Mouse (Mus musculus): ENCODE data around the gene Zfp865. TPM values are rescaled to one million over a fixed set of nuclear protein-coding genes. Genes with fewer than 3 reads are reported as not detected.
A peak's percentile ranks its signal among the peaks of the same experiment; 100 is the strongest.

Gene Zfp865
- total and polyA plus RNA-seq, 3 experiments: 19.9 to 121 (median 50.6) TPM

DNA sequence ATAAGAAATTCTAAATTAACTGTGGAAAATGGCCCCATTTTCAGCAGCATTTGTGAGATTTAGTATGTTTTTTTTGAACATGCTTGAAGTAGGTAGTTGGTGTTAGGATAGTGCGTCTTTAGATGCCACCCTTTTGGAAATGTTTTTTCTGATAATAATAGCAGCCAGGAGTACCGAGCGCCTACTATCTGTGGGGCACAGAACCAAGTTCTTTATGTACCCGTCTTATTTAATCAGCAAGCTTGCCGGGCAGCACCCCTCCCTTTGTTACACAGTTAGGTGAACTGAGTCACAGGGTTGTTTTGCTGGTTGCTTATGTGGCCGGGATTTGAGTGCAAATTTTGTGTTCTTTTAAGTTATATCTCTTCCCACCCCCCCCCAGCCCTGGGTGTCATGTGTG, 61.1 kb downstream of the Zfp865 start:
- Histone ChIP-seq H3K9me3 (replicated peaks) (no peaks in the 10 kb centered on the region), H3K36me3 (replicated peaks) (peaks cover 71% of the 10 kb centered on the region), H3K27me3 (ENCODE audit: insufficient read depth, low read length) (no peaks in the 10 kb centered on the region), H3K4me3 (ENCODE audit: low read depth, low read length) (peak overlapping the region; percentile 98), H3K4me1 (ENCODE audit: insufficient read depth, low read depth, low read length) (peaks cover 69% of the 10 kb centered on the region)
- DNase-seq (ENCODE audit: low spot score): no peak
- TF ChIP-seq TAL1 (conservative IDR thresholded peaks at IDR 0.05; ENCODE audit: low read depth, low read length): no peak
- TF ChIP-seq GATA2 (IDR thresholded peaks at IDR 0.05; ENCODE audit: borderline replicate concordance, low read depth, low read length): no peak
- no peak for TF ChIP-seq POLR2AphosphoS5 (IDR thresholded peaks at IDR 0.05; ENCODE audit: insufficient replicate concordance, low read depth, low read length)
- TF ChIP-seq CTCF (IDR thresholded peaks at IDR 0.05; ENCODE audit: low read depth, low read length): no peak
- no peak for TF ChIP-seq GATA1 (IDR thresholded peaks at IDR 0.05; ENCODE audit: borderline replicate concordance, low read length)
- ATAC-seq (ENCODE audit: extremely low read depth, insufficient number of reproducible peaks, low FRiP score, poor library complexity, severe bottlenecking): no peak

DNA sequence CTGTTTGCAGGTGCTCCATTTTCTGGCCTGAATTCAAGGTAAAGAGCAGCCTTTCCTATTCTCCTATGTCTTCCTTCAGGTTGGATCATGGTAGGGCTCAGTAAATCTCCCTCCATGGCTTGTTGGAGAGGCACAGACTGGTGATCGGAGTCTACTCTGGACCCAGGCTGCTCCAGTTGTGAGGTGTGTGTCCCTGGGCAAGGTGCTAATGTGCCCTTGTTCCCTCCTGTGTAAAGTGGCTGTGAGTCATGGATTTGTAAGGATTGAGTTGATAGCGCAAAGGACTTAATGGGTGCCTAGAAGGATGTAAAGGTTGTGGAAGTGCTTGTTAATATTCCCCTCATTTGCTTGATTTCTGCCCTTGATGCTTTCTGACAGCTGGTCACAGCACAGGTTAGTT, 61.8 kb downstream of the Zfp865 start:
- TF ChIP-seq CTCF (IDR thresholded peaks at IDR 0.05; ENCODE audit: low read depth, low read length): no peak
- no peak for TF ChIP-seq TAL1 (conservative IDR thresholded peaks at IDR 0.05; ENCODE audit: low read depth, low read length)
- TF ChIP-seq POLR2AphosphoS5 (IDR thresholded peaks at IDR 0.05; ENCODE audit: insufficient replicate concordance, low read depth, low read length): no peak
- TF ChIP-seq GATA1 (IDR thresholded peaks at IDR 0.05; ENCODE audit: borderline replicate concordance, low read length): no peak
- no peak for TF ChIP-seq GATA2 (IDR thresholded peaks at IDR 0.05; ENCODE audit: borderline replicate concordance, low read depth, low read length)
- Histone ChIP-seq H3K36me3 (replicated peaks) (peaks cover 71% of the 10 kb centered on the region), H3K27me3 (ENCODE audit: insufficient read depth, low read length) (no peaks in the 10 kb centered on the region), H3K4me3 (ENCODE audit: low read depth, low read length) (peak overlapping the region; percentile 98; the same call in 1 of the 2 replicates), H3K4me1 (ENCODE audit: insufficient read depth, low read depth, low read length) (peaks cover 66% of the 10 kb centered on the region), H3K9me3 (replicated peaks) (no peaks in the 10 kb centered on the region)
- DNase-seq (ENCODE audit: low spot score) (no peak), ATAC-seq (ENCODE audit: extremely low read depth, insufficient number of reproducible peaks, low FRiP score, poor library complexity, severe bottlenecking) (no peak)

DNA sequence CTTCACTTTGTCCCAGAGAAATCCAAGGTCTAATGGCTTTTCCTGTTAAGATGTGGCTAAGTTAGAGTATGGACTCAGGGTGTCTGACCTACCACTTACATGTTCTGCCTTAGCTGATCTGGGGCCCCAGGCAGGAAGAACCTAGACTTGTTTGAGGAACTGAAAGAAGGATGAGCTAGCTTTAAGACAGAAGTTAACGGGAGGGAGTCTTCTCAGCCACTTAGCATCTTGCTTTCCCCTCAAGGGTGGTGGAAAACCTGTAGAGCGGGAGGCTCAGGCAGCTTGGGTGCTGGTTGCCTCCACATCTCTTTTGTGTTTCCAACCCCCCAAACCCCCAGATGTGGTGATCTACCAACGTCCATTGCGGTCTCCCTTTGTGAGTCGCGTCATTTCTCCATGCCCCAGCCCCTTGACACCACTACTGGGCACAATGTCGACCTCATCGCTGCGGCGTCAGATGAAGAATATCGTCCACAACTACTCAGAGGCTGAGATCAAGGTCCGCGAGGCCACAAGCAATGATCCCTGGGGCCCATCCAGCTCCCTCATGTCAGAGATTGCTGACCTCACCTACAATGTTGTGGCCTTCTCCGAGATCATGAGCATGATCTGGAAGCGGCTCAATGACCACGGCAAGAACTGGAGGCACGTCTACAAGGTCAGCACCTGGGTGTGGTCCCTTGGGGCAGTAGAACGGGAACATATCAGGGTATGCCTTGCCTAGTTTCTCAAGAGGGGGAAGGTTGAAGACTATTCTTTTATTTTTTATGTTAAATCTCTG, 63.3 kb downstream of the Zfp865 start:
- Histone ChIP-seq H3K9me3 (replicated peaks) (no peaks in the 10 kb centered on the region), H3K27me3 (ENCODE audit: insufficient read depth, low read length) (no peaks in the 10 kb centered on the region), H3K4me1 (ENCODE audit: insufficient read depth, low read depth, low read length) (peaks cover 65% of the 10 kb centered on the region), H3K4me3 (ENCODE audit: low read depth, low read length) (peak overlapping the region; percentile 52; the same call in 1 of the 2 replicates), H3K36me3 (replicated peaks) (peaks cover 71% of the 10 kb centered on the region)
- TF ChIP-seq CTCF (IDR thresholded peaks at IDR 0.05; ENCODE audit: low read depth, low read length) (no peak), TAL1 (conservative IDR thresholded peaks at IDR 0.05; ENCODE audit: low read depth, low read length) (no peak), GATA1 (IDR thresholded peaks at IDR 0.05; ENCODE audit: borderline replicate concordance, low read length) (no peak), GATA2 (IDR thresholded peaks at IDR 0.05; ENCODE audit: borderline replicate concordance, low read depth, low read length) (no peak), POLR2AphosphoS5 (IDR thresholded peaks at IDR 0.05; ENCODE audit: insufficient replicate concordance, low read depth, low read length) (no peak)
- DNase-seq (ENCODE audit: low spot score) (no peak), ATAC-seq (ENCODE audit: extremely low read depth, insufficient number of reproducible peaks, low FRiP score, poor library complexity, severe bottlenecking) (no peak)

DNA sequence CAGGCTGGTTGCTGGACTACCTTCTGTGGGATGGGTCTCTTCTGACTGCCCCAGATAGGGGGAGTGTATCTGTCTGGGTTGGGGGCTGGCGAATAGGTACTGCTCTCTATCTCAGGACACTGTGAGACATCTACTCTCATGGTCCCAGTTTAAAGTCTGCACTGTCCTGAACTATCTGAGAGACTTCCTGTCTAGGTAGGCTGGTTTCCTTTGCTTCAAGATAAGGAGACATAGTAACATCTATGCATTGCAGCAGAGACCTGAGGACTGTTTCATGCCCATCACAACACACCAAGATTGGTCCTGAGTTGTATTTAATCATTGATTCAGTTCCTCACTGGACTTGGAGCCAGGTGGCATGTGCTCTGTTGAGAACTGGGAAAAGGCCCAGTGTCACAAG, 65.3 kb downstream of the Zfp865 start:
- no peaks in the 10 kb centered on the region for H3K9me3 ChIP-seq (replicated peaks)
- peaks cover 68% of the 10 kb centered on the region for H3K4me1 ChIP-seq (ENCODE audit: insufficient read depth, low read depth, low read length)
- DNase-seq (ENCODE audit: low spot score) (no peak), ATAC-seq (ENCODE audit: extremely low read depth, insufficient number of reproducible peaks, low FRiP score, poor library complexity, severe bottlenecking) (peak; percentile 18; the same call in 1 of the 2 replicates)
- peaks cover 81% of the 10 kb centered on the region for H3K36me3 ChIP-seq (replicated peaks)
- H3K4me3 ChIP-seq (ENCODE audit: low read depth, low read length): no peak overlapping the region
- TF ChIP-seq GATA1 (IDR thresholded peaks at IDR 0.05; ENCODE audit: borderline replicate concordance, low read length): no peak
- TF ChIP-seq TAL1 (conservative IDR thresholded peaks at IDR 0.05; ENCODE audit: low read depth, low read length): no peak
- TF ChIP-seq POLR2AphosphoS5 (IDR thresholded peaks at IDR 0.05; ENCODE audit: insufficient replicate concordance, low read depth, low read length): no peak
- no peak for TF ChIP-seq GATA2 (IDR thresholded peaks at IDR 0.05; ENCODE audit: borderline replicate concordance, low read depth, low read length)
- TF ChIP-seq CTCF (IDR thresholded peaks at IDR 0.05; ENCODE audit: low read depth, low read length): no peak
- no peaks in the 10 kb centered on the region for H3K27me3 ChIP-seq (ENCODE audit: insufficient read depth, low read length)

Other genes starting within 250 kb of the Zfp865 start
Only the 20 nearest of the 30 such genes appear.
- 1.9 and 3.4 TPM in 2 replicates for gene Isoc2a, start 143.2 kb upstream of the Zfp865 start, total RNA-seq (2014; fragmentation: Nextera tagmentation)
- gene Isoc2a, start 143.2 kb upstream of the Zfp865 start, total RNA-seq (2017): 7.5 and 10.4 TPM in 2 replicates
- gene Isoc2a, start 143.2 kb upstream of the Zfp865 start, polyA plus RNA-seq (2012): 6.3 and 16.2 TPM in 2 replicates
- not detected in 2 replicates for gene Gm36210, start 113.9 kb upstream of the Zfp865 start, total RNA-seq (2014; fragmentation: Nextera tagmentation)
- gene Gm36210, start 113.9 kb upstream of the Zfp865 start, total RNA-seq (2017): not detected in 2 replicates
- not detected in 2 replicates for gene Gm36210, start 113.9 kb upstream of the Zfp865 start, polyA plus RNA-seq (2012)
- 13.9 and 15.2 TPM in 2 replicates for gene Zfp628, start 105.2 kb upstream of the Zfp865 start, total RNA-seq (2014; fragmentation: Nextera tagmentation)
- 1.6 and 1.8 TPM in 2 replicates for gene Zfp628, start 105.2 kb upstream of the Zfp865 start, total RNA-seq (2017)
- gene Zfp628, start 105.2 kb upstream of the Zfp865 start, polyA plus RNA-seq (2012): 35.7 and 39.5 TPM in 2 replicates
- 2.0 and 3.6 TPM in 2 replicates for gene Nat14, start 98.3 kb upstream of the Zfp865 start, total RNA-seq (2014; fragmentation: Nextera tagmentation)
- 0.41 and 1.1 TPM in 2 replicates for gene Nat14, start 98.3 kb upstream of the Zfp865 start, total RNA-seq (2017)
- gene Nat14, start 98.3 kb upstream of the Zfp865 start, polyA plus RNA-seq (2012): 0.85 and 1.2 TPM in 2 replicates
- 0.15 TPM in 1 of 2 replicates, not detected in the other for gene Ssc5d, start 94.6 kb upstream of the Zfp865 start, total RNA-seq (2014; fragmentation: Nextera tagmentation)
- gene Ssc5d, start 94.6 kb upstream of the Zfp865 start, total RNA-seq (2017): 0.05 TPM in 1 of 2 replicates, not detected in the other
- 0.02 and 0.08 TPM in 2 replicates for gene Ssc5d, start 94.6 kb upstream of the Zfp865 start, polyA plus RNA-seq (2012)
- not detected in 2 replicates for gene Sbk2, start 56.0 kb upstream of the Zfp865 start, total RNA-seq (2014; fragmentation: Nextera tagmentation)
- 0.06 and 0.11 TPM in 2 replicates for gene Sbk2, start 56.0 kb upstream of the Zfp865 start, total RNA-seq (2017)
- gene Sbk2, start 56.0 kb upstream of the Zfp865 start, polyA plus RNA-seq (2012): not detected in 2 replicates
- not detected in 2 replicates for gene Sbk3, start 49.2 kb upstream of the Zfp865 start, total RNA-seq (2014; fragmentation: Nextera tagmentation)
- 0.06 and 0.11 TPM in 2 replicates for gene Sbk3, start 49.2 kb upstream of the Zfp865 start, total RNA-seq (2017)
- gene Sbk3, start 49.2 kb upstream of the Zfp865 start, polyA plus RNA-seq (2012): not detected in 2 replicates
- 9.9 TPM in 1 of 2 replicates, not detected in the other for gene Zfp579, start 24.2 kb upstream of the Zfp865 start, total RNA-seq (2014; fragmentation: Nextera tagmentation)
- 0.71 and 0.87 TPM in 2 replicates for gene Zfp579, start 24.2 kb upstream of the Zfp865 start, total RNA-seq (2017)
- 4.1 and 4.2 TPM in 2 replicates for gene Zfp579, start 24.2 kb upstream of the Zfp865 start, polyA plus RNA-seq (2012)
- 9.1 and 11.4 TPM in 2 replicates for gene Zfp524, start 6.0 kb upstream of the Zfp865 start, total RNA-seq (2014; fragmentation: Nextera tagmentation)
- gene Zfp524, start 6.0 kb upstream of the Zfp865 start, total RNA-seq (2017): 8.9 and 12.3 TPM in 2 replicates
- 37.2 and 38.9 TPM in 2 replicates for gene Zfp524, start 6.0 kb upstream of the Zfp865 start, polyA plus RNA-seq (2012)
- gene Fiz1, start 5.7 kb upstream of the Zfp865 start, total RNA-seq (2014; fragmentation: Nextera tagmentation): 53.4 and 54.4 TPM in 2 replicates
- gene Fiz1, start 5.7 kb upstream of the Zfp865 start, total RNA-seq (2017): 22.2 and 23.6 TPM in 2 replicates
- gene Fiz1, start 5.7 kb upstream of the Zfp865 start, polyA plus RNA-seq (2012): 52.7 and 66.6 TPM in 2 replicates
- gene Gm44973, start 4.9 kb upstream of the Zfp865 start, total RNA-seq (2014; fragmentation: Nextera tagmentation): 6.7 TPM in 1 of 2 replicates, not detected in the other
- not detected in 2 replicates for gene Gm44973, start 4.9 kb upstream of the Zfp865 start, total RNA-seq (2017)
- not detected in 2 replicates for gene Gm44973, start 4.9 kb upstream of the Zfp865 start, polyA plus RNA-seq (2012)
- 1.7 TPM in 1 of 2 replicates, not detected in the other for gene Ccdc106, start 177 bp downstream of the Zfp865 start, total RNA-seq (2014; fragmentation: Nextera tagmentation)
- gene Ccdc106, start 177 bp downstream of the Zfp865 start, total RNA-seq (2017): 0.23 TPM in 1 of 2 replicates, not detected in the other
- 0.13 and 0.21 TPM in 2 replicates for gene Ccdc106, start 177 bp downstream of the Zfp865 start, polyA plus RNA-seq (2012)
- gene 4632433K11Rik, start 13.7 kb downstream of the Zfp865 start, total RNA-seq (2014; fragmentation: Nextera tagmentation): 1.2 and 2.4 TPM in 2 replicates
- gene 4632433K11Rik, start 13.7 kb downstream of the Zfp865 start, total RNA-seq (2017): 0.98 TPM in 1 of 2 replicates, not detected in the other
- gene 4632433K11Rik, start 13.7 kb downstream of the Zfp865 start, polyA plus RNA-seq (2012): not detected in 2 replicates
- gene Zfp784, start 18.1 kb downstream of the Zfp865 start, total RNA-seq (2014; fragmentation: Nextera tagmentation): 1.7 and 2.5 TPM in 2 replicates
- 2.7 and 2.8 TPM in 2 replicates for gene Zfp784, start 18.1 kb downstream of the Zfp865 start, total RNA-seq (2017)
- 1.3 and 1.6 TPM in 2 replicates for gene Zfp784, start 18.1 kb downstream of the Zfp865 start, polyA plus RNA-seq (2012)
- gene Zfp580, start 31.2 kb downstream of the Zfp865 start, total RNA-seq (2014; fragmentation: Nextera tagmentation): 1.1 and 1.8 TPM in 2 replicates
- gene Zfp580, start 31.2 kb downstream of the Zfp865 start, total RNA-seq (2017): 0.44 TPM in 1 of 2 replicates, not detected in the other
- gene Zfp580, start 31.2 kb downstream of the Zfp865 start, polyA plus RNA-seq (2012): 2.8 and 4.1 TPM in 2 replicates
- 166 and 208 TPM in 2 replicates for gene U2af2, start 41.8 kb downstream of the Zfp865 start, total RNA-seq (2014; fragmentation: Nextera tagmentation)
- 261 and 292 TPM in 2 replicates for gene U2af2, start 41.8 kb downstream of the Zfp865 start, total RNA-seq (2017)
- 480 and 545 TPM in 2 replicates for gene U2af2, start 41.8 kb downstream of the Zfp865 start, polyA plus RNA-seq (2012)
- gene Epn1, start 59.9 kb downstream of the Zfp865 start, total RNA-seq (2014; fragmentation: Nextera tagmentation): 134 and 152 TPM in 2 replicates
- gene Epn1, start 59.9 kb downstream of the Zfp865 start, total RNA-seq (2017): 79.5 and 85.2 TPM in 2 replicates
- 720 and 931 TPM in 2 replicates for gene Epn1, start 59.9 kb downstream of the Zfp865 start, polyA plus RNA-seq (2012)
- not detected in 2 replicates for gene Rfpl4, start 96.6 kb downstream of the Zfp865 start, total RNA-seq (2014; fragmentation: Nextera tagmentation)
- gene Rfpl4, start 96.6 kb downstream of the Zfp865 start, total RNA-seq (2017): not detected in 2 replicates
- not detected in 2 replicates for gene Rfpl4, start 96.6 kb downstream of the Zfp865 start, polyA plus RNA-seq (2012)
- 1.0 and 4.0 TPM in 2 replicates for gene Rasl2-9, start 105.6 kb downstream of the Zfp865 start, total RNA-seq (2014; fragmentation: Nextera tagmentation)
- 2.0 and 2.7 TPM in 2 replicates for gene Rasl2-9, start 105.6 kb downstream of the Zfp865 start, total RNA-seq (2017)
- gene Rasl2-9, start 105.6 kb downstream of the Zfp865 start, polyA plus RNA-seq (2012): 0.42 and 0.48 TPM in 2 replicates
- gene Vmn1r55, start 129.3 kb downstream of the Zfp865 start, total RNA-seq (2014; fragmentation: Nextera tagmentation): 0.15 TPM in 1 of 2 replicates, not detected in the other
- gene Vmn1r55, start 129.3 kb downstream of the Zfp865 start, total RNA-seq (2017): 0.06 and 0.22 TPM in 2 replicates
- gene Vmn1r55, start 129.3 kb downstream of the Zfp865 start, polyA plus RNA-seq (2012): not detected in 2 replicates